Mouse (Mus musculus) adrenal gland, postnatal 4 days (tissue): ENCODE data around the gene Eif2b3. TPM values are rescaled to one million over a fixed set of nuclear protein-coding genes. Genes with fewer than 3 reads are reported as not detected.

ENCODE experiments used
- total RNA-seq, 2 experiments: library from RNA; stranded (reverse); gene quantifications; 2 replicates each; pipeline ENCODE4 v1.2.3; 2021

Eif2b3 gene
- total RNA-seq, 2 experiments from 2014 or later = 32.9 to 34.1 TPM

Other genes starting within 250 kb of the Eif2b3 start
- gene Toe1, start 211.8 kb upstream of the Eif2b3 start, total RNA-seq = 10 to 100 TPM; 25.1 to 28.3 TPM
- gene Mutyh, start 211.7 kb upstream of the Eif2b3 start, total RNA-seq = 10 to 100 TPM; 10.0 to 10.4 TPM
- 1 to 10 TPM; 2.4 to 2.8 TPM for gene Hpdl, start 197.7 kb upstream of the Eif2b3 start, total RNA-seq
- 1 to 10 TPM; 5.6 to 6.5 TPM for gene Zswim5, start 142.0 kb upstream of the Eif2b3 start, total RNA-seq
- gene Urod, start 25.0 kb upstream of the Eif2b3 start, total RNA-seq = 100 to 1,000 TPM; 136 to 141 TPM
- 10 to 100 TPM; 27.0 to 32.6 TPM for gene Hectd3, start 24.1 kb upstream of the Eif2b3 start, total RNA-seq
- 10 to 100 TPM; 13.3 to 14.2 TPM for gene Ptch2, start 76.7 kb downstream of the Eif2b3 start, total RNA-seq
- gene Btbd19, start 106.3 kb downstream of the Eif2b3 start, total RNA-seq = 10 to 100 TPM in 1 of 2 experiments, 1 to 10 TPM in 1; 9.1 to 10.8 TPM
- gene Tctex1d4, start 107.4 kb downstream of the Eif2b3 start, total RNA-seq = not detected
- gene Plk3, start 114.6 kb downstream of the Eif2b3 start, total RNA-seq = 1 to 10 TPM; 4.8 to 5.7 TPM
- gene Rps8, start 136.8 kb downstream of the Eif2b3 start, total RNA-seq = 1,000 to 10,000 TPM; 1,506 to 1,548 TPM
- 10 to 100 TPM; 16.0 to 16.5 TPM for gene Kif2c, start 163.2 kb downstream of the Eif2b3 start, total RNA-seq
- gene Tmem53, start 232.5 kb downstream of the Eif2b3 start, total RNA-seq = 10 to 100 TPM; 50.7 to 56.9 TPM
- 1 to 10 TPM; 2.0 to 2.3 TPM for gene Armh1, start 232.7 kb downstream of the Eif2b3 start, total RNA-seq